18 mouse cellular contexts compared by ENCODE assay signal in the genomic region with DNA sequence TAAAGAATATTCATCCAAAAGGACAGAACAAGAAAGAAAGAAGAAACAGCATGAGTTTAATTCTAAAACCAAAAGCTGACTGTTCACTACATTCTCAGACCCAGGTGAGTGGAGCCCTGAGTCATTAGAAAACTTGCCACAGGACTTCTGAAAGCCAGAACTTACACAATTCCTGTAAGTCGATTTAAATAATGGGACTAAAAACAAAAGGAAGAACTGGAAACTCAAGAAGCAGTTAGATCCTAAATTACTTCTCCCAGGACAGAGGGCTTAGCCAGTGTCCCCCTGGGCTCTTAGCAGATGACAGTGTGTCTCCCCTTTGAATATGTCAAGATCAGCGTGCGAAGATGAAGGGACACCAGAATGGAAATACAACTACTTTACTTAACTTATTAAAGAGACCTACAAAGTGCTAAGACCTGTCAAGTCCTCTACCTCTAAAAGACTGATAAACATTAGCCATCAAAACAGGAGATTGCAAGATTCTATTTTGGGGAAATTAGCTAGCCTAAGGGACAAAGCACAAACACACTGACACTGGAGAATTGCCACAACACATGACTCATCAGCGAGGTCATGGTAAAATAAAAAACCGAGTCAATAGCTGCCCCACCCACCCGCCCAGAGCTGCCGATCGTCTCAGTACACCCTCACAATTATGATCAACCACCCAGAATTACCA. TPM values are rescaled to one million over a fixed set of nuclear protein-coding genes. Genes with fewer than 3 reads are reported as not detected.
DNase-seq lines count a peak whose midpoint lies in the region; ATAC-seq and TF ChIP-seq lines count a peak whose summit lies in the region.
"Had no signal": no experiment of that assay in that cellular context is flagged by ENCODE, and none has a peak within 500 bp of the region (broad histone marks: within the 10 kb centered on the region; RNA-seq: fewer than 3 reads in every experiment).

No protein-coding gene starts in this region.

- no peaks in the 10 kb centered on the region for H3K27me3 ChIP-seq in forebrain, embryonic 11.5 days (ENCODE audit: control insufficient read depth, insufficient read depth, low read length)
- H3K27me3 ChIP-seq: limb, embryonic 15.5 days; midbrain, embryonic 12.5 days had no signal

- peak overlapping the region; percentile 49; the same call in 1 of the 2 replicates for H3K27ac ChIP-seq in embryonic fibroblast, embryonic 13.5 days (ENCODE audit: insufficient read depth, low read length)
- H3K27ac ChIP-seq in forebrain, embryonic 11.5 days (ENCODE audit: low read depth, low read length): no peak overlapping the region
- H3K27ac ChIP-seq: embryonic facial prominence, embryonic 10.5 days; limb, embryonic 15.5 days; midbrain, embryonic 12.5 days had no signal

- H3K36me3 ChIP-seq in forebrain, embryonic 11.5 days (ENCODE audit: control insufficient read depth, insufficient read depth, low read length): no peaks in the 10 kb centered on the region
- H3K36me3 ChIP-seq: embryonic facial prominence, embryonic 10.5 days; limb, embryonic 15.5 days; midbrain, embryonic 12.5 days had no signal

- no peaks in the 10 kb centered on the region for H3K9me3 ChIP-seq in forebrain, embryonic 11.5 days (ENCODE audit: control insufficient read depth, low read length)
- H3K9me3 ChIP-seq: embryonic facial prominence, embryonic 10.5 days; limb, embryonic 15.5 days; midbrain, embryonic 12.5 days had no signal

- ATAC-seq in forebrain, embryonic 11.5 days (replicated peaks; ENCODE audit: low FRiP score): no peak
- no peak for ATAC-seq in activated CD4-positive, CD25-positive, alpha-beta regulatory T cell, adult 4 months
- no peak for ATAC-seq in erythroid progenitor cell, adult 5-6 weeks (replicated peaks; ENCODE audit: low FRiP score, poor library complexity, severe bottlenecking)
- ATAC-seq: hindbrain, embryonic 16.5 days; lung, postnatal 0 days had no signal

- H3K4me2 ChIP-seq in forebrain, embryonic 11.5 days (ENCODE audit: low read depth, low read length, severe bottlenecking): no peak overlapping the region
- H3K4me2 ChIP-seq: limb, embryonic 15.5 days; midbrain, embryonic 12.5 days had no signal

- peak; percentile 56 for DNase-seq in gastrocnemius, adult 18-20 months (ENCODE audit: low spot score)
- DNase-seq in gastrocnemius, postnatal 4 days (ENCODE audit: low spot score in 2 of 2): no peak
- peak; percentile 26 for DNase-seq in lung, postnatal 36 days
- no peak for DNase-seq in lung, adult 2 months
- no peak for DNase-seq in forebrain, embryonic 11.5 days (ENCODE audit: low spot score)
- DNase-seq: cerebellum, adult 9-11 months; kidney, adult 2 months; kidney, postnatal 4 days; right cerebral cortex, postnatal 4 days; thymus, postnatal 14 days had no signal

- TF ChIP-seq POLR2A in lung, adult 2 months (IDR thresholded peaks at IDR 0.05; ENCODE audit: borderline replicate concordance, extremely low read depth, low read depth, low read length): no peak
- no peak for TF ChIP-seq POLR2A in embryonic fibroblast, embryonic 13.5 days (IDR thresholded peaks at IDR 0.05; ENCODE audit: low read depth, low read length)

- 49% methylated on average over 8 of the region's 8 CpGs for WGBS in lung, adult 2 months
- 83% methylated on average over 8 of the region's 8 CpGs for WGBS in forebrain, embryonic 11.5 days

- no peak for TF ChIP-seq CTCF in lung, adult 2 months (IDR thresholded peaks at IDR 0.05; ENCODE audit: insufficient read depth, low read length)
- no peak for TF ChIP-seq CTCF in embryonic fibroblast, embryonic 13.5 days (IDR thresholded peaks at IDR 0.05; ENCODE audit: borderline replicate concordance, insufficient read depth, low read length)

- H3K4me3 ChIP-seq in lung, adult 2 months (replicated peaks; ENCODE audit: extremely low read depth, low read depth, low read length): no peak overlapping the region
- no peak overlapping the region for H3K4me3 ChIP-seq in embryonic fibroblast, embryonic 13.5 days (ENCODE audit: insufficient read depth, low read length)
- no peak overlapping the region for H3K4me3 ChIP-seq in forebrain, embryonic 11.5 days (ENCODE audit: low read depth, low read length)
- H3K4me3 ChIP-seq: embryonic facial prominence, embryonic 10.5 days; limb, embryonic 15.5 days; midbrain, embryonic 12.5 days had no signal

- no peaks in the 10 kb centered on the region for H3K4me1 ChIP-seq in lung, adult 2 months (ENCODE audit: control insufficient read depth, insufficient read depth, low read length)
- H3K4me1 ChIP-seq in embryonic fibroblast, embryonic 13.5 days (ENCODE audit: control insufficient read depth, insufficient read depth, low read length): peaks cover 2% of the 10 kb centered on the region; the same call in 1 of the 2 replicates
- H3K4me1 ChIP-seq in forebrain, embryonic 11.5 days (replicated peaks; ENCODE audit: control insufficient read depth, insufficient read depth, low read length): no peaks in the 10 kb centered on the region
- H3K4me1 ChIP-seq: embryonic facial prominence, embryonic 10.5 days; limb, embryonic 15.5 days; midbrain, embryonic 12.5 days had no signal

- H3K9ac ChIP-seq in forebrain, embryonic 11.5 days (ENCODE audit: low read length): no peak overlapping the region
- H3K9ac ChIP-seq: limb, embryonic 15.5 days; midbrain, embryonic 12.5 days had no signal

RNA-seq across cellular contexts. Expression of a gene that starts 18.0 kb away (rescaled TPM):
- total RNA-seq in gastrocnemius, adult 18-20 months (2021): 1 to 10 TPM in 1 of 2 experiments, under 1 TPM in 1; 0.64 to 4.7 TPM
- 1 to 10 TPM; 3.9 to 5.3 TPM for total RNA-seq in gastrocnemius, postnatal 4 days (2021)
- 0.19 and 0.54 TPM in 2 replicates for polyA plus RNA-seq in lung, adult 2 months (2012; rRNA removed)
- polyA plus RNA-seq in embryonic fibroblast, embryonic 13.5 days (2011; ENCODE audit: insufficient read length, low read depth, missing spikeins): 6.9 and 15.6 TPM in 2 replicates
- 0.27 TPM in 2 replicates for polyA plus RNA-seq in forebrain, embryonic 11.5 days (2014; fragmentation: Nextera tagmentation; extraction: Ambion mirVana)
- under 1 TPM in 1 of 2 experiments, not detected in 1; 0.49 TPM for polyA plus RNA-seq in activated CD4-positive, CD25-positive, alpha-beta regulatory T cell, adult 4 months (2017; shearing (Covaris generic))
- not detected in 2 replicates for total RNA-seq in erythroid progenitor cell, adult 5-6 weeks (2015; ENCODE audit: low replicate concordance)
- total RNA-seq in erythroid progenitor cell, adult 5-6 weeks (2017; ENCODE audit: low replicate concordance): not detected in 2 replicates

Comparison
In these comparisons a context has a peak if more than half of its experiments do, and no peak if none do; other contexts are left out.
1. DNase-seq: peak in gastrocnemius, adult 18-20 months (single experiment) and lung, postnatal 36 days (single experiment); none in gastrocnemius, postnatal 4 days (0 of 2), lung, adult 2 months (single experiment) and forebrain, embryonic 11.5 days (single experiment).